Mouse (Mus musculus): Measurements from ENCODE around the gene Rhox11. TPM values are rescaled to one million over a fixed set of nuclear protein-coding genes. Genes with fewer than 3 reads are reported as not detected.
"Not testable (repeated sequence)": the region's sequence is repeated elsewhere in the genome, so short reads cannot be mapped to it uniquely, and the experiment has no call there.

The Rhox11 gene
- polyA plus RNA-seq (2014; fragmentation: Nextera tagmentation; extraction: Ambion mirVana) = not detected in 2 replicates

- no peaks in the 10 kb centered on the region for H3K36me3 ChIP-seq (ENCODE audit: control insufficient read depth, insufficient read depth, low read length)
- no peak for ATAC-seq (replicated peaks; ENCODE audit: insufficient number of reproducible peaks, low FRiP score, low TSS enrichment)
- H3K27me3 ChIP-seq (ENCODE audit: control insufficient read depth, insufficient read depth, low read length) = no peaks in the 10 kb centered on the region
- H3K9me3 ChIP-seq (replicated peaks; ENCODE audit: control insufficient read depth, low read length) = no peaks in the 10 kb centered on the region
- H3K4me1 ChIP-seq (ENCODE audit: control insufficient read depth, insufficient read depth, low read length) = no peaks in the 10 kb centered on the region
- no peak within 1 kb of the TSS for H3K27ac ChIP-seq (ENCODE audit: low read depth, low read length)
- no peak within 1 kb of the TSS for H3K9ac ChIP-seq (ENCODE audit: low read depth, low read length)
- WGBS (ENCODE audit: insufficient replicate concordance) = 77% methylated on average over 9 of the region's 9 CpGs
- H3K4me2 ChIP-seq = no peak within 1 kb of the TSS
- no peak within 1 kb of the TSS for H3K4me3 ChIP-seq (ENCODE audit: low read depth, low read length)
Measured at GRCm38 (mm10) chrX:38085041-38085440, at the start of gene Rhox11. Gene Rhox11, minus strand, starts transcription at chrX:38085141.

DNA sequence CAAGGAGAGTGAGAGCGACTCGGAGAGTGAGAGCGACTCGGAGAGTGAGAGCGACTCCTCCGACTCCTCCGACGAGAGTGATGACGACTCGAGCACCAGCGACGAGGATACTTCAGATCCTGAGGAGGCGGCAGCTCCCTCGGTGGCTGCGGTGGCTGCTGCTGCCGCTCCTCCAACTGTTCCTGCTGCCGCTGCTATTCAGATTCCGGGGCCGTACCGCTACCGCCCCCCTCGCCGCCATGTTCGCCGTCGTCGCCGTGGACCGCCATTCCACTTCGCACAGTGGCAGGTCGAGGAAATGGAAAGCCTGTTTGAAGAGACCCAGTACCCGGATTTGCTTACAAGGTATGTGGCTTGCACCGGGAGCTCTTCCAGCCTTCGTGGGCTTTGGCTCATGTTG is 36.5 kb upstream of the Rhox11 start:
- Histone ChIP-seq H3K9ac (ENCODE audit: low read depth, low read length) (no peak overlapping the region), H3K36me3 (ENCODE audit: control insufficient read depth, insufficient read depth, low read length) (no peaks in the 10 kb centered on the region), H3K27me3 (ENCODE audit: control insufficient read depth, insufficient read depth, low read length) (no peaks in the 10 kb centered on the region), H3K27ac (ENCODE audit: low read depth, low read length) (no peak overlapping the region), H3K4me2 (no peak overlapping the region), H3K9me3 (replicated peaks; ENCODE audit: control insufficient read depth, low read length) (peaks cover 11% of the 10 kb centered on the region), H3K4me1 (ENCODE audit: control insufficient read depth, insufficient read depth, low read length) (no peaks in the 10 kb centered on the region), H3K4me3 (ENCODE audit: low read depth, low read length) (no peak overlapping the region)
- 80% methylated on average over 28 of the region's 34 CpGs for WGBS (ENCODE audit: insufficient replicate concordance)
- no peak for ATAC-seq (replicated peaks; ENCODE audit: insufficient number of reproducible peaks, low FRiP score, low TSS enrichment)

DNA sequence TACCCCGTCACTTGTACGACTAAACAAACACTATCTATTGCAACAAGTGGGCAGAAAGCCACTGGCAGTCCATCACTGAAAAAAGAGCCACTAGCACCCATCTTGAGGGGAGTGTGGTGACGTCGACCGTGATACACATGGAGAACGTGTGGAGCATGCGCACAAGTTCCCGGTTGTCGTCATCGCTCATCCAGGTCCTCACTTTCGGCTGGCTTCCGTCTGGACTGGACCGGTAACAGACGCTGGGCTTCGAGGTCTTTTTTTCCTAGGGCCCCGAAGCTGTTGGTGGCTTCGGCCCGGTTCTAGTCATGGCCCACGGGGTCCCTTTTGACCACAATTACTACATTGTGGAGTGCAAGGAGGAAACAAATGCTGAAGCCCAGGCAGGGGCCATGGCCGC is 36.0 kb upstream of the Rhox11 start, which contains the start of gene Rhox13:
Gene Rhox13, plus strand, starts transcription at position 238 of the 400 bp plus-strand sequence.
- ATAC-seq (replicated peaks; ENCODE audit: insufficient number of reproducible peaks, low FRiP score, low TSS enrichment) = no peak
- Histone ChIP-seq H3K4me3 (ENCODE audit: low read depth, low read length) (no peak within 1 kb of the TSS), H3K9me3 (replicated peaks; ENCODE audit: control insufficient read depth, low read length) (peaks cover 11% of the 10 kb centered on the region), H3K4me2 (no peak within 1 kb of the TSS), H3K9ac (ENCODE audit: low read depth, low read length) (no peak within 1 kb of the TSS), H3K36me3 (ENCODE audit: control insufficient read depth, insufficient read depth, low read length) (no peaks in the 10 kb centered on the region), H3K4me1 (ENCODE audit: control insufficient read depth, insufficient read depth, low read length) (no peaks in the 10 kb centered on the region), H3K27ac (ENCODE audit: low read depth, low read length) (no peak within 1 kb of the TSS), H3K27me3 (ENCODE audit: control insufficient read depth, insufficient read depth, low read length) (no peaks in the 10 kb centered on the region)
- WGBS (ENCODE audit: insufficient replicate concordance) = 85% methylated on average over 20 of the region's 20 CpGs

GRCm38 (mm10) chrX:38110807-38111206 is 25.9 kb upstream of the Rhox11 start, which contains the start of gene Rhox12:
Gene Rhox12, minus strand, starts transcription at chrX:38110907.
- H3K9me3 ChIP-seq (replicated peaks; ENCODE audit: control insufficient read depth, low read length) = no peaks in the 10 kb centered on the region
- no peak within 1 kb of the TSS for H3K4me2 ChIP-seq
- no peak within 1 kb of the TSS for H3K9ac ChIP-seq (ENCODE audit: low read depth, low read length)
- no peak within 1 kb of the TSS for H3K4me3 ChIP-seq (ENCODE audit: low read depth, low read length)
- H3K27ac ChIP-seq (ENCODE audit: low read depth, low read length) = no peak within 1 kb of the TSS
- no peaks in the 10 kb centered on the region for H3K27me3 ChIP-seq (ENCODE audit: control insufficient read depth, insufficient read depth, low read length)
- no peaks in the 10 kb centered on the region for H3K36me3 ChIP-seq (ENCODE audit: control insufficient read depth, insufficient read depth, low read length)
- 62% methylated on average over 4 of the region's 4 CpGs for WGBS (ENCODE audit: insufficient replicate concordance)
- no peak for ATAC-seq (replicated peaks; ENCODE audit: insufficient number of reproducible peaks, low FRiP score, low TSS enrichment)
- no peaks in the 10 kb centered on the region for H3K4me1 ChIP-seq (ENCODE audit: control insufficient read depth, insufficient read depth, low read length)

GRCm38 (mm10) chrX:38084226-38084625 is 715 bp downstream of the Rhox11 start:
- Histone ChIP-seq H3K4me1 (ENCODE audit: control insufficient read depth, insufficient read depth, low read length) (no peaks in the 10 kb centered on the region), H3K9ac (ENCODE audit: low read depth, low read length) (no peak overlapping the region), H3K9me3 (replicated peaks; ENCODE audit: control insufficient read depth, low read length) (no peaks in the 10 kb centered on the region), H3K27ac (ENCODE audit: low read depth, low read length) (no peak overlapping the region), H3K36me3 (ENCODE audit: control insufficient read depth, insufficient read depth, low read length) (no peaks in the 10 kb centered on the region), H3K4me2 (no peak overlapping the region), H3K4me3 (ENCODE audit: low read depth, low read length) (no peak overlapping the region), H3K27me3 (ENCODE audit: control insufficient read depth, insufficient read depth, low read length) (no peaks in the 10 kb centered on the region)
- 14% methylated on average over 12 of the region's 12 CpGs for WGBS (ENCODE audit: insufficient replicate concordance)
- ATAC-seq (replicated peaks; ENCODE audit: insufficient number of reproducible peaks, low FRiP score, low TSS enrichment) = no peak

DNA sequence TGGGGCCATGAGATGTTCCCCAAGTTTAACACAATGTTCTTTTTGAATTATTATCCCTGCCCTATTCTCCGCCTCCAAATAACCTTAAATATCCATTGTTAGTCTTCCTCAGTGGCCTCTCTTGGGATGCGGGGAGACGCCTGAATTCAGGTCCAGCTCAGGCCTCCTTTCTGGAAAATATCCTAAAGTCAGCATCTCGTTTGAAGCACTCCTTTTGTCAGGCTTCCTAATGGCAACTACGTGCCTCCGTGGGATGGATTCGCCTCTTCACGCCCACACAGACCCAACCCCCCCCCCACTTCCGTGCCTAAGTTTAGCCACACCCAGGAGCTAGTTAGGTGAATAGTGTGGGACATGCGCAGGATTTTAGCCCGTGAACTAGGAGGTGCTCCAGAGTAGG is 18.8 kb downstream of the Rhox11 start, which contains the start of gene Rhox10:
Gene Rhox10, plus strand, starts transcription at position 301 of the 400 bp plus-strand sequence.
- no peaks in the 10 kb centered on the region for H3K36me3 ChIP-seq (ENCODE audit: control insufficient read depth, insufficient read depth, low read length)
- no peak within 1 kb of the TSS for H3K27ac ChIP-seq (ENCODE audit: low read depth, low read length)
- ATAC-seq (replicated peaks; ENCODE audit: insufficient number of reproducible peaks, low FRiP score, low TSS enrichment) = no peak
- no peak within 1 kb of the TSS for H3K9ac ChIP-seq (ENCODE audit: low read depth, low read length)
- no peaks in the 10 kb centered on the region for H3K9me3 ChIP-seq (replicated peaks; ENCODE audit: control insufficient read depth, low read length)
- no peaks in the 10 kb centered on the region for H3K4me1 ChIP-seq (ENCODE audit: control insufficient read depth, insufficient read depth, low read length)
- H3K27me3 ChIP-seq (ENCODE audit: control insufficient read depth, insufficient read depth, low read length) = no peaks in the 10 kb centered on the region
- H3K4me2 ChIP-seq = no peak within 1 kb of the TSS
- WGBS (ENCODE audit: insufficient replicate concordance) = 81% methylated on average over 11 of the region's 11 CpGs
- no peak within 1 kb of the TSS for H3K4me3 ChIP-seq (ENCODE audit: low read depth, low read length)

GRCm38 (mm10) chrX:38061544-38061943 is 23.4 kb downstream of the Rhox11 start:
- H3K27me3 ChIP-seq (ENCODE audit: control insufficient read depth, insufficient read depth, low read length) = no peaks in the 10 kb centered on the region
- 0% methylated on average over 1 of the region's 1 CpGs for WGBS (ENCODE audit: insufficient replicate concordance)
- no peak for ATAC-seq (replicated peaks; ENCODE audit: insufficient number of reproducible peaks, low FRiP score, low TSS enrichment)

GRCm38 (mm10) chrX:38043014-38043413 is 41.9 kb downstream of the Rhox11 start, which contains the start of gene Btg1-ps2:
Gene Btg1-ps2, minus strand, starts transcription at chrX:38043114.
- H3K27me3 ChIP-seq (ENCODE audit: control insufficient read depth, insufficient read depth, low read length); H3K9me3 ChIP-seq (replicated peaks; ENCODE audit: control insufficient read depth, low read length); H3K27ac ChIP-seq (ENCODE audit: low read depth, low read length); H3K4me2 ChIP-seq; ATAC-seq (replicated peaks; ENCODE audit: insufficient number of reproducible peaks, low FRiP score, low TSS enrichment); H3K9ac ChIP-seq (ENCODE audit: low read depth, low read length); H3K4me1 ChIP-seq (ENCODE audit: control insufficient read depth, insufficient read depth, low read length); H3K4me3 ChIP-seq (ENCODE audit: low read depth, low read length); H3K36me3 ChIP-seq (ENCODE audit: control insufficient read depth, insufficient read depth, low read length): not testable (repeated sequence)

More at GRCm38 (mm10) chrX:38061544-38061943, 23.4 kb downstream of the Rhox11 start:
- Histone ChIP-seq H3K9ac (ENCODE audit: low read depth, low read length) (no peak overlapping the region), H3K36me3 (ENCODE audit: control insufficient read depth, insufficient read depth, low read length) (no peaks in the 10 kb centered on the region), H3K4me1 (ENCODE audit: control insufficient read depth, insufficient read depth, low read length) (no peaks in the 10 kb centered on the region), H3K27ac (ENCODE audit: low read depth, low read length) (no peak overlapping the region), H3K9me3 (replicated peaks; ENCODE audit: control insufficient read depth, low read length) (no peaks in the 10 kb centered on the region), H3K4me2 (no peak overlapping the region), H3K4me3 (ENCODE audit: low read depth, low read length) (no peak overlapping the region)

DNA sequence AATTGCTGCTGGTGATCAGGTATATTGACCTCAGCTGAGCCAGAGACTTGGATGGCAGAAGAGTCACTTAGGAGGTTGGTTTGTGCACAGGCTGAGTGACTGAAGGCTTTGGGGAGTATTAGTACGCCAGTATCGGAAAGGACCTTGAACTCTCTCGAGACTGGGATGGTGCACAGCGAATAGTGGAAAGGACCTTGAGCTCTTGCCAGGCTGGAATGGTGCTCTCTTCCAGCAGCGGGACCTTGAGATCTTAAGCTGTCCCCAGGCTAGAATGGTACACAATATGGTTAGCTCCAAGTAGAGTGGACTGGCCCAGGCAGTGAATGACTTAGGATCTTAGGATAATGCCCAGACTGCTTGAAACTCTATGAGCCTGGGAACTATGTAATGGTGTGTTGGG is 45.3 kb downstream of the Rhox11 start:
- WGBS (ENCODE audit: insufficient replicate concordance) = 85% methylated on average over 5 of the region's 5 CpGs
- Histone ChIP-seq H3K9me3 (replicated peaks; ENCODE audit: control insufficient read depth, low read length) (no peaks in the 10 kb centered on the region), H3K4me1 (ENCODE audit: control insufficient read depth, insufficient read depth, low read length) (no peaks in the 10 kb centered on the region), H3K36me3 (ENCODE audit: control insufficient read depth, insufficient read depth, low read length) (no peaks in the 10 kb centered on the region), H3K4me2 (no peak overlapping the region), H3K27ac (ENCODE audit: low read depth, low read length) (no peak overlapping the region), H3K9ac (ENCODE audit: low read depth, low read length) (no peak overlapping the region), H3K27me3 (ENCODE audit: control insufficient read depth, insufficient read depth, low read length) (no peaks in the 10 kb centered on the region), H3K4me3 (ENCODE audit: low read depth, low read length) (no peak overlapping the region)
- no peak for ATAC-seq (replicated peaks; ENCODE audit: insufficient number of reproducible peaks, low FRiP score, low TSS enrichment)

Measured in heart, embryonic 11.5 days (tissue).